Mouse (Mus musculus) left cerebral cortex, postnatal 4 days (tissue): ENCODE data around the gene Vash2. TPM values are rescaled to one million over a fixed set of nuclear protein-coding genes. Genes with fewer than 3 reads are reported as not detected.
"Not testable (repeated sequence)": the region's sequence is repeated elsewhere in the genome, so short reads cannot be mapped to it uniquely, and the experiment has no call there.

Experiments
- DNase-seq: peaks from one replicate; pipeline ENCODE4 v3.0.0-alpha.2; 2022
- intact Hi-C: fragments of 180-260 bp; cut with DNase I; formaldehyde crosslinking; loops from one replicate; pipeline ENCODE4 v1.15.1; 2025
- total RNA-seq, 2 experiments: library from RNA; stranded (reverse); gene quantifications; 2 replicates each; pipeline ENCODE4 v1.2.3; 2021

Vash2 gene
- total RNA-seq, 2 experiments from 2014 or later, result 63.8 to 72.2 TPM

GRCm38 (mm10) chr1:190928370-190929009 lies 50.6 kb downstream of the Vash2 start:
- peak; percentile 98 for DNase-seq
- intact Hi-C loops, result no loop called here

GRCm38 (mm10) chr1:190927751-190928369 lies 51.2 kb downstream of the Vash2 start:
- intact Hi-C loops, result no loop called here
- no peak for DNase-seq

- no peak for DNase-seq
- intact Hi-C loops, result no loop called here
These were observed 51.8 kb downstream of the Vash2 start for GRCm38 (mm10) chr1:190927311-190927710.

GRCm38 (mm10) chr1:190924812-190925211 lies 54.3 kb downstream of the Vash2 start, which contains the start of gene Angel2:
Gene Angel2, plus strand, starts transcription at chr1:190925112.
- intact Hi-C loops, DNase-seq: not testable (repeated sequence)

GRCm38 (mm10) chr1:190919725-190920469 lies 59.2 kb downstream of the Vash2 start:
- DNase-seq, result no peak
- intact Hi-C loops, result no loop called here

- DNase-seq, result no peak
- intact Hi-C loops, result no loop called here
These were observed 60.2 kb downstream of the Vash2 start for GRCm38 (mm10) chr1:190918938-190919337.

- intact Hi-C loops, result no loop called here
- DNase-seq, result no peak
These were observed 66.5 kb downstream of the Vash2 start for GRCm38 (mm10) chr1:190912623-190913022.

- intact Hi-C loops, result no loop called here
- DNase-seq, result peak; percentile 83
These were observed 67.5 kb downstream of the Vash2 start, which contains the start of gene Rps6kc1 for GRCm38 (mm10) chr1:190911415-190912123. Gene Rps6kc1, minus strand, starts transcription at chr1:190911770.

- DNase-seq, result no peak
- intact Hi-C loops, result no loop called here
These were observed 68.3 kb downstream of the Vash2 start for GRCm38 (mm10) chr1:190910836-190911235.

GRCm38 (mm10) chr1:190904714-190905113 lies 74.4 kb downstream of the Vash2 start:
- intact Hi-C loops, result no loop called here
- no peak for DNase-seq

GRCm38 (mm10) chr1:190904136-190904535 lies 75.0 kb downstream of the Vash2 start:
- intact Hi-C loops, result no loop called here
- DNase-seq, result no peak

GRCm38 (mm10) chr1:190901082-190901481 lies 78.0 kb downstream of the Vash2 start:
- intact Hi-C loops, result no loop called here

GRCm38 (mm10) chr1:190898899-190899575 lies 80.1 kb downstream of the Vash2 start:
- intact Hi-C loops, result no loop called here
- DNase-seq, result no peak

More at GRCm38 (mm10) chr1:190901082-190901481, 78.0 kb downstream of the Vash2 start:
- DNase-seq, result no peak

- intact Hi-C loops, result no loop called here
- DNase-seq, result no peak
These were observed 80.9 kb downstream of the Vash2 start for GRCm38 (mm10) chr1:190898186-190898585.

Other genes starting within 250 kb of the Vash2 start
- 10 to 100 TPM; 66.6 to 74.9 TPM for gene Rps6kc1, start 67.5 kb downstream of the Vash2 start, total RNA-seq
- gene Angel2, start 54.2 kb downstream of the Vash2 start, total RNA-seq, result 10 to 100 TPM; 58.2 to 60.0 TPM
- gene Flvcr1, start 46.9 kb upstream of the Vash2 start, total RNA-seq, result 10 to 100 TPM; 27.0 to 27.6 TPM
- gene Spata45, start 57.3 kb upstream of the Vash2 start, total RNA-seq, result not detected
- gene Tatdn3, start 83.6 kb upstream of the Vash2 start, total RNA-seq, result 10 to 100 TPM; 15.2 to 17.1 TPM
- gene Nsl1, start 83.7 kb upstream of the Vash2 start, total RNA-seq, result 1 to 10 TPM; 2.3 to 2.7 TPM
- gene Batf3, start 118.6 kb upstream of the Vash2 start, total RNA-seq, result 1 to 10 TPM in 1 of 2 experiments, under 1 TPM in 1; 0.62 to 1.2 TPM
- not detected for gene Fam71a, start 185.5 kb upstream of the Vash2 start, total RNA-seq
- gene Atf3, start 238.7 kb upstream of the Vash2 start, total RNA-seq, result under 1 TPM; 0.58 to 0.99 TPM